Mouse (Mus musculus): Measurements from ENCODE around the gene Gm16253.

Gene Gm16253

GRCm38 (mm10) chr3:96571896-96572698 lies 4.7 kb upstream of the Gm16253 start:
- DNase-seq (ENCODE audit: low spot score in 2 of 2): peak; percentile 81 to 84

GRCm38 (mm10) chr3:96573611-96574511 lies 2.9 kb upstream of the Gm16253 start:
- peak in 1 of 2 experiments; percentile 78 for DNase-seq (ENCODE audit: low spot score in 2 of 2)

- DNase-seq (ENCODE audit: low spot score in 2 of 2): peak; percentile 88 to 92
Measured at GRCm38 (mm10) chr3:96575272-96575984, 1.4 kb upstream of the Gm16253 start.

GRCm38 (mm10) chr3:96576005-96576658 lies 652 bp upstream of the Gm16253 start:
- DNase-seq (ENCODE audit: low spot score in 2 of 2): peak; percentile 93

GRCm38 (mm10) chr3:96577566-96577965 lies 782 bp downstream of the Gm16253 start:
- DNase-seq (ENCODE audit: low spot score in 2 of 2): no peak

- peak in 1 of 2 experiments; percentile 25 for DNase-seq (ENCODE audit: low spot score in 2 of 2)
Measured at GRCm38 (mm10) chr3:96578561-96579238, 1.9 kb downstream of the Gm16253 start.

GRCm38 (mm10) chr3:96579239-96579750 lies 2.5 kb downstream of the Gm16253 start:
- DNase-seq (ENCODE audit: low spot score in 2 of 2): peak in 1 of 2 experiments; percentile 18

- DNase-seq (ENCODE audit: low spot score in 2 of 2): peak; percentile 88
Measured at GRCm38 (mm10) chr3:96579885-96580454, 3.2 kb downstream of the Gm16253 start.

GRCm38 (mm10) chr3:96581141-96581540 lies 4.4 kb downstream of the Gm16253 start:
- no peak for DNase-seq (ENCODE audit: low spot score in 2 of 2)

GRCm38 (mm10) chr3:96581771-96582515 lies 5.2 kb downstream of the Gm16253 start:
- no peak for DNase-seq (ENCODE audit: low spot score in 2 of 2)

GRCm38 (mm10) chr3:96583386-96583785 lies 6.6 kb downstream of the Gm16253 start:
- no peak for DNase-seq (ENCODE audit: low spot score in 2 of 2)

- DNase-seq (ENCODE audit: low spot score in 2 of 2): no peak
Measured at GRCm38 (mm10) chr3:96590657-96591056, 13.9 kb downstream of the Gm16253 start.

GRCm38 (mm10) chr3:96593374-96593773 lies 16.6 kb downstream of the Gm16253 start:
- DNase-seq (ENCODE audit: low spot score in 2 of 2): no peak

- DNase-seq (ENCODE audit: low spot score in 2 of 2): peak; percentile 95 to 96
Measured at GRCm38 (mm10) chr3:96593790-96594560, 17.2 kb downstream of the Gm16253 start, which contains the start of gene Polr3gl. TSS of gene Polr3gl (minus strand) at chr3:96594181.

- no peak for DNase-seq (ENCODE audit: low spot score in 2 of 2)
Measured at GRCm38 (mm10) chr3:96594851-96595250, 18.1 kb downstream of the Gm16253 start.

- DNase-seq (ENCODE audit: low spot score in 2 of 2): no peak
Measured at GRCm38 (mm10) chr3:96595661-96596060, 18.9 kb downstream of the Gm16253 start.

- peak; percentile 56 to 65 for DNase-seq (ENCODE audit: low spot score in 2 of 2)
Measured at GRCm38 (mm10) chr3:96596228-96596707, 19.5 kb downstream of the Gm16253 start, which contains the start of gene Ankrd34a. TSS of gene Ankrd34a (plus strand) at chr3:96596636.

- DNase-seq (ENCODE audit: low spot score in 2 of 2): no peak
Measured at GRCm38 (mm10) chr3:96596855-96597254, 20.1 kb downstream of the Gm16253 start.
